ENCODE assay signal across 9 mouse cellular contexts in genomic region chr11:35231361-35232090, GRCm38 (mm10).
DNase-seq lines count a peak whose midpoint lies in the region; ATAC-seq and TF ChIP-seq lines count a peak whose summit lies in the region.
"Had no signal": no experiment of that assay in that cellular context is flagged by ENCODE, and none has a peak within 500 bp of the region (broad histone marks: within the 10 kb centered on the region; RNA-seq: fewer than 3 reads in every experiment).

No protein-coding gene starts in this region.

- no peaks in the 10 kb centered on the region for H3K27me3 ChIP-seq in hindbrain, embryonic 14.5 days (ENCODE audit: control insufficient read depth, insufficient read depth, low read length)
- H3K27me3 ChIP-seq: limb, embryonic 13.5 days had no signal

- H3K4me2 ChIP-seq in hindbrain, embryonic 14.5 days (replicated peaks): no peak overlapping the region
- H3K4me2 ChIP-seq: limb, embryonic 13.5 days had no signal

- no peaks in the 10 kb centered on the region for H3K9me3 ChIP-seq in hindbrain, embryonic 14.5 days (ENCODE audit: control insufficient read depth, low read length)
- H3K9me3 ChIP-seq: limb, embryonic 13.5 days had no signal

- no peaks in the 10 kb centered on the region for H3K36me3 ChIP-seq in hindbrain, embryonic 14.5 days (replicated peaks; ENCODE audit: control insufficient read depth, insufficient read depth)
- H3K36me3 ChIP-seq: limb, embryonic 13.5 days had no signal

- H3K4me3 ChIP-seq in lung, adult 2 months (replicated peaks; ENCODE audit: extremely low read depth, low read depth, low read length): no peak overlapping the region
- H3K4me3 ChIP-seq in hindbrain, embryonic 14.5 days (replicated peaks; ENCODE audit: low read length): no peak overlapping the region
- H3K4me3 ChIP-seq: limb, embryonic 13.5 days had no signal

- ATAC-seq in megakaryocyte progenitor cell, adult 5-6 weeks (replicated peaks; ENCODE audit: poor library complexity): no peak
- no peak for ATAC-seq in hindbrain, embryonic 14.5 days (ENCODE audit: low FRiP score)

- peak; percentile 12 for DNase-seq in lung, postnatal 25 days (ENCODE audit: low spot score)
- DNase-seq in lung, adult 2 months: no peak
- DNase-seq in cerebellum, adult 11 months: peak; percentile 76
- DNase-seq in heart, adult 8-10 months (ENCODE audit: low spot score): peak; percentile 60
- peak; percentile 66 to 76 for DNase-seq in kidney, postnatal 25 days
- no peak for DNase-seq in natural killer cell, adult 2 months (ENCODE audit: low spot score in 2 of 2)
- DNase-seq in hindbrain, embryonic 14.5 days (ENCODE audit: low spot score): no peak

- no peak overlapping the region for H3K9ac ChIP-seq in hindbrain, embryonic 14.5 days
- H3K9ac ChIP-seq: limb, embryonic 13.5 days had no signal

- TF ChIP-seq POLR2A in lung, adult 2 months (IDR thresholded peaks at IDR 0.05; ENCODE audit: borderline replicate concordance, extremely low read depth, low read depth, low read length): no peak

- TF ChIP-seq CTCF in lung, adult 2 months (IDR thresholded peaks at IDR 0.05; ENCODE audit: insufficient read depth, low read length): no peak

- 60% methylated on average over 10 of the region's 10 CpGs for WGBS in lung, adult 2 months
- WGBS in hindbrain, embryonic 14.5 days: 78% methylated on average over 10 of the region's 10 CpGs

- H3K27ac ChIP-seq in hindbrain, embryonic 14.5 days: no peak overlapping the region
- H3K27ac ChIP-seq: limb, embryonic 13.5 days had no signal

- peaks cover 5% of the 10 kb centered on the region for H3K4me1 ChIP-seq in lung, adult 2 months (ENCODE audit: control insufficient read depth, insufficient read depth, low read length)
- H3K4me1 ChIP-seq in hindbrain, embryonic 14.5 days (replicated peaks; ENCODE audit: control insufficient read depth, insufficient read depth, low read length): no peaks in the 10 kb centered on the region

Comparison
In these comparisons a context has a peak if more than half of its experiments do, and no peak if none do; other contexts are left out.
1. DNase-seq: peak in lung, postnatal 25 days (single experiment), cerebellum, adult 11 months (single experiment), heart, adult 8-10 months (single experiment) and kidney, postnatal 25 days (2 of 2); none in lung, adult 2 months (single experiment), natural killer cell, adult 2 months (0 of 2) and hindbrain, embryonic 14.5 days (single experiment).